Mouse (Mus musculus) G1E (cell line): ENCODE data around the gene Olfr61. TPM values are rescaled to one million over a fixed set of nuclear protein-coding genes. Genes with fewer than 3 reads are reported as not detected.
"Not testable (repeated sequence)": the region's sequence is repeated elsewhere in the genome, so short reads cannot be mapped to it uniquely, and the experiment has no call there.

ENCODE experiments used
- ATAC-seq: 2 replicates; pipeline ENCODE4 v1.8.0; 2016; ENCODE audit warnings: mild to moderate bottlenecking; ENCODE audit not compliant: insufficient number of reproducible peaks, poor library complexity, low FRiP score, severe bottlenecking; ENCODE audit errors: extremely low read depth
- DNase-seq: peaks from one replicate; pipeline ENCODE4 v3.0.0; 2012; ENCODE audit warnings: low spot score
- H3K27me3 ChIP-seq: 2 replicates; pipeline ENCODE4 v1.6.1; 2012; ENCODE audit warnings: mild to moderate bottlenecking, low read length, inconsistent platforms; ENCODE audit not compliant: insufficient read depth
- H3K36me3 ChIP-seq: replicated peaks from 2 replicates; pipeline ENCODE3; 2012; ENCODE audit warnings: mild to moderate bottlenecking, inconsistent platforms
- H3K4me1 ChIP-seq: 2 replicates; pipeline ENCODE4 v1.6.1; 2012; ENCODE audit warnings: low read depth, low read length, inconsistent platforms, mixed read lengths; ENCODE audit not compliant: insufficient read depth
- H3K4me3 ChIP-seq: 2 replicates; pipeline ENCODE4 v1.5.1; 2012; ENCODE audit warnings: low read depth, mild to moderate bottlenecking, inconsistent platforms, low read length, moderate library complexity, mixed read lengths
- H3K9me3 ChIP-seq: replicated peaks from 2 replicates; pipeline ENCODE4 v1.6.1; 2012; ENCODE audit warnings: inconsistent platforms
- CTCF ChIP-seq: IDR thresholded peaks from 2 replicates; pipeline ENCODE4 v1.5.1; 2012; ENCODE audit warnings: low read depth, low read length, inconsistent platforms, mixed read lengths
- GATA1 ChIP-seq: IDR thresholded peaks from 2 replicates; pipeline ENCODE4 v1.6.1; 2012; ENCODE audit warnings: borderline replicate concordance, low read length, inconsistent platforms, mixed read lengths
- GATA2 ChIP-seq: IDR thresholded peaks from 2 replicates; pipeline ENCODE4 v1.6.1; 2012; ENCODE audit warnings: low read depth, low read length, inconsistent platforms, borderline replicate concordance
- POLR2AphosphoS5 ChIP-seq: IDR thresholded peaks from 2 replicates; pipeline ENCODE4 v1.6.1; 2012; ENCODE audit warnings: low read depth, low read length, inconsistent platforms; ENCODE audit not compliant: insufficient replicate concordance
- TAL1 ChIP-seq: conservative IDR thresholded peaks from 2 replicates; pipeline ENCODE4 v1.6.1; 2012; ENCODE audit warnings: low read depth, low read length, inconsistent platforms, mixed read lengths
- polyA plus RNA-seq: library from polyadenylated mRNA; stranded (reverse); fragments of >175 nt; gene quantifications from 2 replicates; pipeline ENCODE4 v1.2.3, GENCODE M21; 2012
- total RNA-seq, 2 experiments: library from RNA; stranded (forward) in 1 of 2; stranded (reverse) in 1 of 2; fragments of 200-1000 nt in 1 of 2; fragments of >200 nt in 1 of 2; fragmentation: Nextera tagmentation in 1 of 2; gene quantifications; 2 replicates each; pipeline ENCODE4 v1.2.3; 2014 to 2017

Gene Olfr61
- not detected in 2 replicates for total RNA-seq (2014; fragmentation: Nextera tagmentation)
- not detected in 2 replicates for total RNA-seq (2017)
- polyA plus RNA-seq, result not detected in 2 replicates

- H3K36me3 ChIP-seq, H3K9me3 ChIP-seq, ATAC-seq, H3K4me1 ChIP-seq, H3K27me3 ChIP-seq, H3K4me3 ChIP-seq, DNase-seq: not testable (repeated sequence)
Measured at GRCm38 (mm10) chr7:140628670-140629069, at the start of gene Olfr61. TSS of gene Olfr61 (plus strand) at chr7:140628970.

DNA sequence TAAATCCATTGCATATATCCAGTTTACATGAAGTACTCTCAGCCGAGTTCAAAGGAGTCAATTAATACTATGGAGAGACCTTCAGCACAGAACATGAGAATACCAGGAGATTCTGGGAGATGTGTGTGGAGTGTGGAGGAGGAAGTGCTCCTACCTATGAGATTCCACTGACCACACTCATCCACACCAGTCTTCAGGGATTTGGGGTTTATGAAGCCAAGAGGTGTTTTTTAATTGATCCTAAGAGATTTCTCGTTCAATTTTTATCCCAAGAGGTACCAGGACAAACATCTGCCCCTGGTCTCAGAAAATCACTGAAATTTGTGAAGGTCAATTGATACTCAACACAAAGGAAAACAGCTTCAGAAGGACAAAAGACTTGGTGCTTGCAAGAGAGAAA is 27.8 kb upstream of the Olfr61 start, which contains the start of gene Olfr46:
Gene Olfr46 (plus strand): TSS at position 301 of the 400 bp plus-strand sequence.
- not testable (repeated sequence) for H3K4me3 ChIP-seq, ATAC-seq, H3K4me1 ChIP-seq, H3K36me3 ChIP-seq, H3K9me3 ChIP-seq, H3K27me3 ChIP-seq, DNase-seq

GRCm38 (mm10) chr7:140630559-140630958 is 1.8 kb downstream of the Olfr61 start:
- Histone ChIP-seq H3K27me3 (no peaks in the 10 kb centered on the region), H3K9me3 (no peaks in the 10 kb centered on the region), H3K4me3 (no peak overlapping the region), H3K4me1 (no peaks in the 10 kb centered on the region), H3K36me3 (no peaks in the 10 kb centered on the region)
- ATAC-seq (no peak), DNase-seq (no peak)
- no peak for TF ChIP-seq TAL1
- no peak for TF ChIP-seq GATA1
- no peak for TF ChIP-seq GATA2

- DNase-seq, result no peak
- H3K36me3 ChIP-seq, result no peaks in the 10 kb centered on the region
- TF ChIP-seq GATA2 (no peak), CTCF (no peak), TAL1 (no peak), POLR2AphosphoS5 (no peak), GATA1 (no peak)
- no peak within 1 kb of the TSS for H3K4me3 ChIP-seq
- ATAC-seq, result no peak
- no peaks in the 10 kb centered on the region for H3K27me3 ChIP-seq
- H3K9me3 ChIP-seq, result no peaks in the 10 kb centered on the region
- H3K4me1 ChIP-seq, result no peaks in the 10 kb centered on the region
Measured at GRCm38 (mm10) chr7:140646152-140646551, 17.4 kb downstream of the Olfr61 start, which contains the start of gene Olfr53. TSS of gene Olfr53 (plus strand) at chr7:140646452.

- DNase-seq, result no peak
- Histone ChIP-seq H3K27me3 (no peaks in the 10 kb centered on the region), H3K9me3 (no peaks in the 10 kb centered on the region), H3K4me3 (no peak within 1 kb of the TSS), H3K36me3 (no peaks in the 10 kb centered on the region), H3K4me1 (no peaks in the 10 kb centered on the region)
- no peak for TF ChIP-seq TAL1
- no peak for TF ChIP-seq CTCF
- TF ChIP-seq GATA1, result no peak
- ATAC-seq, result no peak
Measured at GRCm38 (mm10) chr7:140659630-140660029, 30.9 kb downstream of the Olfr61 start, which contains the start of gene Olfr539. TSS of gene Olfr539 (plus strand) at chr7:140659930.

DNA sequence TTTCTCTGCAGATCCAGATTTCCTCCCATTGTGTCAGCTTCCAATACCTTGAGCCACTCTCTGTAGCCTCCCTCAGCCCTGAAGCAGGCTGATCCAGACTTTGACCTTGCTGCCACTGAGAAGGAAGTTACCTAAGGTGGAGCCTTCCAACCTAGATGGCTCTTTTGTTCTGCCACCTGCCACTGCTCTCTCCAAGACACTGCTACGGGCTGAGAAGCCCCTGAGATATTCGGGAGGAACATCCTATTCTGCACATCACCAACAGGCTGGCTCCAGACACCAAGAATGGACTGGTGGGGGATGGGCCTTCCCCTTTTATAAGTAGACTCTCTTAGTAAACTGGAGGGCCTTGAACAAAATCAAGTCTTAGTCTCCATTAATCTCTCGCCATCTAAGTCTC is 41.9 kb downstream of the Olfr61 start:
- not testable (repeated sequence) for DNase-seq, H3K9me3 ChIP-seq, H3K36me3 ChIP-seq, H3K4me1 ChIP-seq, H3K4me3 ChIP-seq, ATAC-seq, H3K27me3 ChIP-seq

GRCm38 (mm10) chr7:140675863-140676262 is 47.1 kb downstream of the Olfr61 start:
- Histone ChIP-seq H3K9me3 (0 out of 2 replicates have a peak, but pooled peaks cover 3% of the 10 kb centered on the region), H3K4me1 (no peaks in the 10 kb centered on the region), H3K36me3 (no peaks in the 10 kb centered on the region), H3K4me3 (no peak overlapping the region), H3K27me3 (no peaks in the 10 kb centered on the region)
- TF ChIP-seq TAL1, result no peak
- TF ChIP-seq GATA1, result no peak
- TF ChIP-seq POLR2AphosphoS5, result no peak
- TF ChIP-seq CTCF, result no peak
- TF ChIP-seq GATA2, result no peak
- ATAC-seq (no peak), DNase-seq (no peak)

DNA sequence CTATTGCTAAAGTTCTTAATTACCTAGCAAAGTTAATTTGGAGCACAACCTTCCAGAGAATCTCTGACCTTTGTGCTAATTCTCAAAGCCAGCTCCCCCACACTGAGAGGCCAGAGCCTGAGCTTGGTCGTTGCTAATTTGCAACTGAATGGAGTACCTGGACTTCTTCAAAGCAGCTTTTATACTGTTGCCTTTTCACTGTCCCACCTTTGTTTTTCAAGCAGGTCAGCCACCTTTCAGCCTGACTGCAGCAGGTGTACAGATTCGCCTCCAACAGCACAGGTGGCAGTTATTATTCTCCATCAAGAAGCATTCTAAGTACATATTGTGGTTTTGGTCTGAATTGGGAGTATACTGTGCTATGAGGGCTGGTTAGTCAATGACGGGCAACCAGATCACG is 50.8 kb downstream of the Olfr61 start:
- H3K4me1 ChIP-seq, result not testable (repeated sequence)

More for the DNA sequence above, 50.8 kb downstream of the Olfr61 start:
- not testable (repeated sequence) for DNase-seq, H3K27me3 ChIP-seq, ATAC-seq, H3K36me3 ChIP-seq, H3K9me3 ChIP-seq, H3K4me3 ChIP-seq
